Mouse (Mus musculus) hematopoietic multipotent progenitor cell, adult 10-12 weeks (in vitro differentiated cells): Measurements from ENCODE around the gene Cd163l1. TPM values are rescaled to one million over a fixed set of nuclear protein-coding genes. Genes with fewer than 3 reads are reported as not detected.

Experiments
- polyA plus RNA-seq: library from polyadenylated mRNA; stranded (reverse); fragments of >175 nt; gene quantifications from 2 replicates; pipeline ENCODE4 v1.2.3, GENCODE M21; 2012; ENCODE audit warnings: low replicate concordance

The Cd163l1 gene
- polyA plus RNA-seq, result 0.23 and 0.56 TPM in 2 replicates

GRCm38 (mm10) chr7:140217967-140218366, at the start of gene Cd163l1:
Cd163l1 (plus strand) TSS chr7:140218267.

DNA sequence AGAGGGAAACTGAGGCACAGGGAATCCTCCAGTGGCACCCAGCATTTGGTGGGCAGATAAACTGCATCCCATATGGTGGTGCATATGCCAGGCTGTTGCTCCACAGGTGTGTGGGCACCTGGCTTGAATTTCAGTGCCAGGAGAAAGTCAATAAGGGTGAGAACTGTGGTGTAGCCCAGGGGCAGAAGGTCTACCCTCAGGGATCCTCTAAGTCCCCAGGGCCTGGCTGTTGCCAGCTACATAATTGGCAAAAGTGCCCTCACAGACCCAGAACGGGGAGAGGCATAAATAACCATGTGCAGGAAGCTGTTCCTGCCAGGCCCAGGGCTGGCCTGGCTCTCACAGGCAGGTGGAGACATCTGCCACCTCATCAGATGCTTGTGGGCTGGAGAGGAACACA, 45.1 kb upstream of the Cd163l1 start, which contains the start of gene Olfr523:
Olfr523 (plus strand) TSS at position 282 of the 400 bp plus-strand sequence.

DNA sequence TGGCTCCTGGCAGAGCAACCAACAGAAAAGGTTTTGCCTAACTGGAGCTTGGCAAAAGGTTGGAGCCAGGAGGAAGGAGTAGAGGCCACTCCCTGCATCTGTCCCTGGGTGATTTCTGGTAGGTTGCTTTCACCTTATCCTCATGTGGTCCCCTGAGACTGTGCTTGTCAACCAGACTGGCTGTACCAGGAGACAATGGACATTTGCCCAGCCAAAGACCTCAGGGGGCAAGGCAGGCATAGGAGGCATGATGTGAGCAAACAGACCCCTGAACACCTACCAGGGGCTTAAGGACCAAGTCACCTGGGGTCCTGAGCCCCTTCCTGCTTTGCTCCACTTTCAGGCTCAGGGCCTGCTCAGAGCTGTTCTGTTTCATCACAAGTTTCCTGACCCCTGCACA, 12.2 kb upstream of the Cd163l1 start, which contains the start of gene Olfr524:
Olfr524 (minus strand) TSS at position 101 of the 400 bp plus-strand sequence.

DNA sequence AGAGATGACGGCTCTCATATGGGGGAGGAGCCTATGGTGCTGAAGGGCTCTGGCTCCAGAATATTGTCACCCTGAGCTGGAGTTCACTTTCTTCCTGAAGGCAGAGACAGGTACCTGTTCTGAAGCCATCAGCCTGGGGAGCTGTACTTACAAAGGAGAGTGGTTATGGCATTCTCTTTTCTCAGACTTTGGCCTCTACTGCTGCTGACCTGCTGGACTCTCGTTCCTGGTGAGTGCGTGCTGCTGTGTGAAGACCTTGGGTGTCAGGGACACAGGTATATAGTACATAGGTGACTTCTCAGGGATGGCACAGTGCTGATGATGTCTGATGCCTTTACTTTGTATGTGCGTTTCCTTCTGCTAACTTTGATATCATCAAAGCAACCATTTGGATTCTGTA, 29.1 kb downstream of the Cd163l1 start, which contains the start of gene 5830411N06Rik:
5830411N06Rik (plus strand) TSS at position 69 of the 400 bp plus-strand sequence.

Other genes starting within 250 kb of the Cd163l1 start
- gene 6430531B16Rik, start 239.5 kb upstream of the Cd163l1 start, polyA plus RNA-seq, result 0.17 and 1.4 TPM in 2 replicates
- 11.9 and 25.8 TPM in 2 replicates for gene Adam8, start 225.7 kb upstream of the Cd163l1 start, polyA plus RNA-seq
- gene Zfp511, start 181.9 kb upstream of the Cd163l1 start, polyA plus RNA-seq, result 20.5 and 29.4 TPM in 2 replicates
- 4.1 and 6.5 TPM in 2 replicates for gene Tubgcp2, start 181.6 kb upstream of the Cd163l1 start, polyA plus RNA-seq
- gene Msx3, start 169.2 kb upstream of the Cd163l1 start, polyA plus RNA-seq, result not detected in 2 replicates
- gene Caly, start 135.7 kb upstream of the Cd163l1 start, polyA plus RNA-seq, result 0.16 TPM in 1 of 2 replicates, not detected in the other
- not detected in 2 replicates for gene Prap1, start 124.9 kb upstream of the Cd163l1 start, polyA plus RNA-seq
- gene Fuom, start 115.8 kb upstream of the Cd163l1 start, polyA plus RNA-seq, result 10.5 and 15.7 TPM in 2 replicates
- 1.7 and 7.6 TPM in 2 replicates for gene Paox, start 102.5 kb upstream of the Cd163l1 start, polyA plus RNA-seq
- 3.3 and 6.3 TPM in 2 replicates for gene Echs1, start 101.8 kb upstream of the Cd163l1 start, polyA plus RNA-seq
- 6.5 and 7.2 TPM in 2 replicates for gene Mtg1, start 80.7 kb upstream of the Cd163l1 start, polyA plus RNA-seq
- not detected in 2 replicates for gene Sprn, start 63.4 kb upstream of the Cd163l1 start, polyA plus RNA-seq
- not detected in 2 replicates for gene Olfr522, start 53.5 kb upstream of the Cd163l1 start, polyA plus RNA-seq
- not detected in 2 replicates for gene Olfr523, start 45.0 kb upstream of the Cd163l1 start, polyA plus RNA-seq
- not detected in 2 replicates for gene Olfr524, start 12.3 kb upstream of the Cd163l1 start, polyA plus RNA-seq
- 0.38 and 0.60 TPM in 2 replicates for gene 5830411N06Rik, start 29.0 kb downstream of the Cd163l1 start, polyA plus RNA-seq
- not detected in 2 replicates for gene Olfr525, start 102.6 kb downstream of the Cd163l1 start, polyA plus RNA-seq
- gene Olfr527, start 115.8 kb downstream of the Cd163l1 start, polyA plus RNA-seq, result not detected in 2 replicates
- gene Olfr60, start 143.4 kb downstream of the Cd163l1 start, polyA plus RNA-seq, result 0.21 TPM in 1 of 2 replicates, not detected in the other
- not detected in 2 replicates for gene Olfr530, start 158.1 kb downstream of the Cd163l1 start, polyA plus RNA-seq
- gene Olfr531, start 184.7 kb downstream of the Cd163l1 start, polyA plus RNA-seq, result not detected in 2 replicates
- not detected in 2 replicates for gene Olfr532, start 203.4 kb downstream of the Cd163l1 start, polyA plus RNA-seq
- not detected in 2 replicates for gene Olfr533, start 245.1 kb downstream of the Cd163l1 start, polyA plus RNA-seq